Mouse (Mus musculus): ENCODE data around the gene Nolc1.

DNA sequence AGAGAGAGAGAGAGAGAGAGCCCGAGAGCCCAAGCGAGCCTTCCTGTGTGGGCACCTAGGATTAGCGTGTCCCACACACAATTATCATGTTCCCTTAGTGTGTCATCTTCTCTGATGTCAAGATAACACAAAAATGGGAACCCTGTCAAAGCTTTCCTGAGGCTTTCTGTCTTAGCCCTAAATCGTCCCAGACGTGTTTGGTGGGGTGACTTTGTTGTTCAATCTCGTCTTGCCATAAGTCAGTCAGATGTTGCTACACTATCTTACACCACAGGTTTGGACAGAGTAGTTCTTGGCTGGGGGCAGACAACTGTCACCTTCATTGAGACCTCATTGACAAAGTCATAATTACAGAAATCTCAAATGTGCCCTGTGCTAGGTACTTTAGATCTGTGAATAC lies 56.9 kb downstream of the Nolc1 start:
- TF ChIP-seq MAX (IDR thresholded peaks at IDR 0.05; ENCODE audit: low read depth): no peak
- no peak for TF ChIP-seq POLR2A (IDR thresholded peaks at IDR 0.05; ENCODE audit: insufficient read length, low read depth)
